Mouse (Mus musculus) limb, embryonic 14.5 days (tissue): ENCODE data around the gene Arsg. TPM values are rescaled to one million over a fixed set of nuclear protein-coding genes. Genes with fewer than 3 reads are reported as not detected.

Experiments
- ATAC-seq: fragments of 200-750 bp; cut with Nextera tagmentation; 2 replicates; pipeline ENCODE4 v1.8.0; 2017; ENCODE audit warnings: low read depth, moderate number of reproducible peaks, moderate TSS enrichment; ENCODE audit not compliant: low FRiP score
- DNase-seq: peaks from one replicate; pipeline ENCODE4 v3.0.0-alpha.2; 2015; ENCODE audit warnings: low spot score
- H3K27ac ChIP-seq: fragments of 300-500 bp; sonication (generic); replicated peaks from 2 replicates; pipeline ENCODE4 v1.5.1; 2014; ENCODE audit warnings: low read depth, mild to moderate bottlenecking, low read length, moderate library complexity, mixed read lengths
- H3K27me3 ChIP-seq: fragments of 300-500 bp; sonication (generic); 2 replicates; pipeline ENCODE4 v1.6.1; 2014; ENCODE audit warnings: low read length, mixed read lengths; ENCODE audit not compliant: control insufficient read depth, insufficient read depth
- H3K36me3 ChIP-seq: fragments of 300-500 bp; sonication (generic); 2 replicates; pipeline ENCODE4 v1.6.1; 2014; ENCODE audit warnings: mild to moderate bottlenecking, low read length, moderate library complexity, mixed read lengths; ENCODE audit not compliant: control insufficient read depth, insufficient read depth
- H3K4me1 ChIP-seq: fragments of 300-500 bp; sonication (generic); 2 replicates; pipeline ENCODE4 v1.6.1; 2014; ENCODE audit warnings: antibody characterized with exemption, low read length, mixed read lengths; ENCODE audit not compliant: control insufficient read depth, insufficient read depth
- H3K4me2 ChIP-seq: fragments of 300-500 bp; sonication (generic); replicated peaks from 2 replicates; pipeline ENCODE4 v1.6.1; 2014; ENCODE audit warnings: low read depth, mild to moderate bottlenecking, low read length, moderate library complexity; ENCODE audit not compliant: severe bottlenecking
- H3K4me3 ChIP-seq: fragments of 300-500 bp; sonication (generic); replicated peaks from 2 replicates; pipeline ENCODE4 v1.5.1; 2014; ENCODE audit warnings: low read length
- H3K9ac ChIP-seq: fragments of 300-500 bp; sonication (generic); 2 replicates; pipeline ENCODE4 v1.6.1; 2014; ENCODE audit warnings: mild to moderate bottlenecking, low read depth, low read length, moderate library complexity; ENCODE audit not compliant: severe bottlenecking
- H3K9me3 ChIP-seq: fragments of 300-500 bp; sonication (generic); 2 replicates; pipeline ENCODE4 v1.6.1; 2016; ENCODE audit warnings: low read length; ENCODE audit not compliant: control insufficient read depth
- POLR2A ChIP-seq: fragments of 200-500 bp; IDR thresholded peaks from 2 replicates; pipeline ENCODE4 v1.8.0; 2012; ENCODE audit warnings: inconsistent platforms, mild to moderate bottlenecking, moderate library complexity, borderline replicate concordance; ENCODE audit not compliant: insufficient read depth, insufficient read length; ENCODE audit errors: extremely low read depth
- WGBS: fragments of 180-500 bp; shearing (Covaris S2); extraction: QIAGEN DNeasy Blood & Tissue Kit; methylation state at CpG from one replicate; pipeline ENCODE4 v1.1.7; 2014; 5-methylcytosine and 5-hydroxymethylcytosine counted together
- polyA plus RNA-seq, 2 experiments: library from polyadenylated mRNA; depleted of rRNA in 1 of 2; stranded (reverse) in 1 of 2; unstranded in 1 of 2; fragments of >200 nt; fragmentation: Nextera tagmentation in 1 of 2; extraction: Ambion mirVana in 1 of 2; gene quantifications; 2 replicates each; pipeline versions ENCODE4 v1.2.1 to v1.2.3; 2012 to 2014

The Arsg gene
- polyA plus RNA-seq, 2 experiments = 3.2 to 5.3 TPM

DNA sequence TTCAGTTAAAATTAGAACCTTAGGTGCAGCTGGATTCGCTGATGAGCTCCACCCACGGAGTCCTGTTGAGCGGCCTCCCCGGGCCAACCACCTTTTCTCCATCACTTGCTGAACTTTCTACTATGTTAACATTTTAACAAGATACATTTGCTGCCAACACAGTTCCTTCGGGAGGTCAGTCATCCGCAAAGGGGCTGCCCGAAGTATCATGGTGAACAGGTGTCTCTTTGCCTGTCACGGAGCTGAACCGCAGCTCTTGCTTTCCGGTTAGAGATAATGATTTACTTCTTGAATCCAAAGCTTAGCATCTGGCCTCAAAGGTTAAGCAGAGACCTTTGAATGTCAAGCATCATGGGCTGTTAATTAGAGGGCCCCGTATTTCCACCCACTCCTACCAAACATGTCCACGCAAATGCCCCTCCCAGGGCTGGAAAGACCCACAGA is 72.5 kb downstream of the Arsg start:
- DNase-seq (no peak), ATAC-seq (no peak)
- no peak overlapping the region for H3K9ac ChIP-seq
- no peaks in the 10 kb centered on the region for H3K27me3 ChIP-seq
- H3K36me3 ChIP-seq = no peaks in the 10 kb centered on the region
- peaks cover 22% of the 10 kb centered on the region for H3K4me1 ChIP-seq
- H3K4me2 ChIP-seq = no peak overlapping the region
- WGBS = 38% methylated on average over 12 of the region's 12 CpGs
- H3K27ac ChIP-seq = no peak overlapping the region
- no peak overlapping the region for H3K4me3 ChIP-seq
- TF ChIP-seq POLR2A = no peak
- H3K9me3 ChIP-seq = no peaks in the 10 kb centered on the region

DNA sequence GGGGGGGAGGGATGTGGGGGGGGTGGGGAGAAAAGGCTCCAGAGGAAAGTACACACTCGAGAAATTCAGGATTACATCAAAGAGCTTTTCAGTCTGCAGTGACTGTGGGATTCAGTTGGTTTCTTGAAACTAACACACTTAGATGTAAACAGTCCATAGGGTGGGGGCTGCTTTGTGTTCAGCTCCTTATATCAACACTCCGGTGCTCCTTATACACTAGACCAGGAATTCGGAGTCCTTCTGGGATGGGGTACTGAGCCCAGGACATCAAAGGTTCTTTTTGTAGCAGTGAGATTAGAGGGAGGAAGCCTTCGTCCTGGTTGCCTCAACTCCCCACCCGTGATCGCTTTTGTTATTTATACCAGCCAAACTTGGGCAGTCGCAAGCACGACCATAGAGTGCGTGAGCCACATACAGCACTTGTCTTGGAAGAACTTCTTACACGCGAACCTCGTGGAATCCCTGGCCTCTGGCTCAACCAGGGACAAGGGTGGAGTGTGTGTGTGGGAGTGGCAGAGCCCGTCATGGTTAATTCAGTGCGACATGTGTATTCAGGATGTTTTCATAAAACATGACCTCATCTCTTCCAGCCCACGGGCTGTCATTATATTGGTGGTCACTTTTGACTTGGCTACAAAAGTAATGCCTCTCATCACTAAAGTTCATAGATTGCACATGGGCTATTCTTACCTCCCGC is 73.3 kb downstream of the Arsg start:
- DNase-seq (no peak), ATAC-seq (no peak)
- no peak for TF ChIP-seq POLR2A
- WGBS = 65% methylated on average over 16 of the region's 16 CpGs
- Histone ChIP-seq H3K4me3 (no peak overlapping the region), H3K9ac (no peak overlapping the region), H3K4me2 (no peak overlapping the region), H3K4me1 (peaks cover 22% of the 10 kb centered on the region), H3K27me3 (no peaks in the 10 kb centered on the region), H3K27ac (no peak overlapping the region), H3K36me3 (no peaks in the 10 kb centered on the region), H3K9me3 (no peaks in the 10 kb centered on the region)

- Histone ChIP-seq H3K4me2 (no peak overlapping the region), H3K27me3 (no peaks in the 10 kb centered on the region), H3K27ac (no peak overlapping the region), H3K36me3 (no peaks in the 10 kb centered on the region), H3K4me1 (peaks cover 22% of the 10 kb centered on the region), H3K4me3 (no peak overlapping the region), H3K9me3 (no peaks in the 10 kb centered on the region), H3K9ac (no peak overlapping the region)
- DNase-seq (no peak), ATAC-seq (no peak)
- TF ChIP-seq POLR2A = no peak
- 94% methylated on average over 1 of the region's 1 CpGs for WGBS
Measured at GRCm38 (mm10) chr11:109547652-109548051, 74.5 kb downstream of the Arsg start.

- no peak for ATAC-seq
- WGBS = 64% methylated on average over 5 of the region's 5 CpGs
- DNase-seq = no peak
Measured at GRCm38 (mm10) chr11:109549599-109550290, 76.6 kb downstream of the Arsg start.

DNA sequence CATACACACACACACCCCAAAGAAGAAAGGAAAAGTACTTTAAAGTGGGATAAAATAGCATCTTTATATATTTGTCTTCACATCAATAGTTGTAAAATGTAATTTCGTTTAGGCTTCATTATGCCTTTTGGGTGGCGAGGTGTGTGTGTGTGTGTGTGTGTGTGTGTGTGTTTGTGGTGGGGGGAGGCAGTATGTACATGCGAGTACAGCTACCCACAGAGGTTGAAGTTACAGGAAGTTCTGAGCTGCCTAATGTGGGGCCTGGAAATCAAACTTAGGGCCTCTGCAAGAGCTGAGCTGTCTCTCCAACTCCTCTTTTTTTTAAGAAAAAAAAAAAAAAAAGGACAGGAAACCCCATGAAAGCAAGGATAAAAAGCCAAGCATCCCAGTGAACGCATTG is 80.7 kb downstream of the Arsg start:
- no peaks in the 10 kb centered on the region for H3K4me1 ChIP-seq
- TF ChIP-seq POLR2A = no peak
- no peak overlapping the region for H3K4me2 ChIP-seq
- no peaks in the 10 kb centered on the region for H3K27me3 ChIP-seq
- no peaks in the 10 kb centered on the region for H3K36me3 ChIP-seq
- no peak overlapping the region for H3K27ac ChIP-seq
- H3K4me3 ChIP-seq = no peak overlapping the region
- ATAC-seq (no peak), DNase-seq (no peak)
- H3K9me3 ChIP-seq = no peaks in the 10 kb centered on the region
- no peak overlapping the region for H3K9ac ChIP-seq
- WGBS = 68% methylated on average over 4 of the region's 4 CpGs

More at GRCm38 (mm10) chr11:109549599-109550290, 76.6 kb downstream of the Arsg start:
- Histone ChIP-seq H3K36me3 (no peaks in the 10 kb centered on the region), H3K27ac (no peak overlapping the region), H3K4me2 (no peak overlapping the region), H3K4me1 (peaks cover 12% of the 10 kb centered on the region; the same call in 1 of the 2 replicates), H3K27me3 (no peaks in the 10 kb centered on the region), H3K9ac (no peak overlapping the region), H3K9me3 (no peaks in the 10 kb centered on the region), H3K4me3 (no peak overlapping the region)
- TF ChIP-seq POLR2A = no peak
